In the genomic region with DNA sequence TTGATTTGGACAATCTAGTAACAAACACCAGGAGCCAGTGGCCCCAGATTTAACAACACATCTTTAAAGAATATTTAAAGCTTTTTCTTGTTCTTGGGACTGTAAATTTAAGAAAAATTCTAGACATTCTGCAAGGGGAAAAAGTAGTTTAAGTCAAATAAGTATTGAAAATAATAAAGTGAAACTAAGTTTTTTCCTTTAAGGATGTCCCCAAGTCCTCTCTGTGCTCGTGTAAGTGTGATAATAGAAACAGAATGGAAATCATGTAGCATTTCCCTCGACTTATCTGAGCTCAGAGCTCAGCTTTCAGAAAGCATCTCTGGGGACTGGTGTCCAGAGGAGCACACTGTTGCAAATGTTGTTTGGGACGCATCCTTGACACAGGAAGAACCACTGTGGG, we compare ENCODE assay signal across 21 mouse cellular contexts. TPM values are rescaled to one million over a fixed set of nuclear protein-coding genes. Genes with fewer than 3 reads are reported as not detected.
A peak's percentile ranks its signal among the peaks of the same experiment; 100 is the strongest.
DNase-seq lines count a peak whose midpoint lies in the region; TF ChIP-seq lines count a peak whose summit lies in the region.
"Had no signal": no experiment of that assay in that cellular context is flagged by ENCODE, and none has a peak within 500 bp of the region (broad histone marks: within the 10 kb centered on the region; RNA-seq: fewer than 3 reads in every experiment).

No protein-coding gene starts in this region.

- TF ChIP-seq CTCF in CH12.LX (conservative IDR thresholded peaks at IDR 0.05 in 1 of 2, IDR thresholded peaks at IDR 0.05 in 1 of 2; ENCODE audit: low read depth in 2 of 2, low read length in 2 of 2), result no peak

- H3K9me3 ChIP-seq in CH12.LX (replicated peaks; ENCODE audit: low read length), result peaks cover 5% of the 10 kb centered on the region
- H3K9me3 ChIP-seq: embryonic facial prominence, embryonic 10.5 days; embryonic facial prominence, embryonic 12.5 days; forebrain, embryonic 13.5 days; forebrain, embryonic 15.5 days had no signal

- peaks cover 29 to 76% of the 10 kb centered on the region in 2 experiments for H3K4me1 ChIP-seq in CH12.LX (ENCODE audit: control insufficient read depth in 1 of 2, insufficient read depth in 2 of 2)

- H3K79me2 ChIP-seq in CH12.LX (replicated peaks; ENCODE audit: control insufficient read depth, extremely low read depth, insufficient read depth, poor library complexity, severe bottlenecking), result no peaks in the 10 kb centered on the region

- no peak for TF ChIP-seq POLR2A in CH12.LX (IDR thresholded peaks at IDR 0.05; ENCODE audit: low read depth, low read length)

- dilution Hi-C loops in CH12.LX (cut with MboI; ENCODE audit: extremely low pct_ligation_motif_present, extremely low pct_unique_long_range_greater_than_20kb, low sequenced_read_pairs), result no loop called here

- peak; percentile 61; the same call in 1 of the 2 replicates for TF ChIP-seq EP300 in CH12.LX (IDR thresholded peaks at IDR 0.05; ENCODE audit: low read length)

- no peaks in the 10 kb centered on the region for H3K27me3 ChIP-seq in CH12.LX (replicated peaks)
- H3K27me3 ChIP-seq: embryonic facial prominence, embryonic 12.5 days; forebrain, embryonic 13.5 days; forebrain, embryonic 15.5 days; Patski had no signal

- intact Hi-C loops in heart, postnatal 14 days (cut with DNase I), result no loop called here

- H3K27ac ChIP-seq in CH12.LX (ENCODE audit: insufficient read depth, low read depth), result peak overlapping the region; percentile 42
- H3K27ac ChIP-seq: embryonic facial prominence, embryonic 10.5 days; embryonic facial prominence, embryonic 12.5 days; forebrain, embryonic 13.5 days; forebrain, embryonic 15.5 days had no signal

- no peak for TF ChIP-seq RAD21 in CH12.LX (IDR thresholded peaks at IDR 0.05; ENCODE audit: low read depth, low read length)

- H3K4me3 ChIP-seq in CH12.LX (replicated peaks in 1 of 3; ENCODE audit: low read depth in 2 of 3, low read length in 2 of 3, poor library complexity in 1 of 3), result no peak overlapping the region
- H3K4me3 ChIP-seq: embryonic facial prominence, embryonic 10.5 days; embryonic facial prominence, embryonic 12.5 days; forebrain, embryonic 13.5 days; forebrain, embryonic 15.5 days had no signal

- in situ Hi-C loops in CH12.LX (cut with MboI; ENCODE audit: low pct_ligation_motif_present, low pct_unique_long_range_greater_than_20kb, low sequenced_read_pairs), result no loop called here

- peak; percentile 2 for DNase-seq in heart, postnatal 4 days
- no peak for DNase-seq in heart, postnatal 14 days
- peak; percentile 46 for DNase-seq in testis, postnatal 14 days (ENCODE audit: low spot score)
- DNase-seq in testis, postnatal 10 days (ENCODE audit: low spot score), result no peak
- peak; percentile 38 for DNase-seq in CH12.LX (ENCODE audit: extremely low read depth)
- no peak for DNase-seq in Muller cell, postnatal 12 days (ENCODE audit: inconsistent ontology term)
- DNase-seq: adrenal gland, adult 8-10 months; adrenal gland, postnatal 14 days; adrenal gland, postnatal 36 days; B cell, adult 2 months; cerebellum, adult 11-12 months; cerebellum, adult 2 months; cerebellum, adult 9-10 months; cerebellum, postnatal 10 days; cerebellum, postnatal 25 days; forebrain, postnatal 0 days had no signal

- H3K36me3 ChIP-seq in CH12.LX (replicated peaks in 1 of 2; ENCODE audit: control insufficient read depth in 1 of 2, insufficient read depth in 1 of 2, low read length in 1 of 2), result no peaks in the 10 kb centered on the region
- H3K36me3 ChIP-seq: embryonic facial prominence, embryonic 10.5 days; embryonic facial prominence, embryonic 12.5 days; forebrain, embryonic 15.5 days had no signal

- peak overlapping the region; percentile 27 for H3K9ac ChIP-seq in CH12.LX (ENCODE audit: insufficient read depth, low read depth)
- H3K9ac ChIP-seq: embryonic facial prominence, embryonic 12.5 days; forebrain, embryonic 13.5 days; forebrain, embryonic 15.5 days; forebrain, postnatal 0 days had no signal

- peak overlapping the region; percentile 48; the same call in 1 of the 2 replicates for H3K4me2 ChIP-seq in CH12.LX (ENCODE audit: insufficient read depth, low read depth, poor library complexity, severe bottlenecking)
- H3K4me2 ChIP-seq: embryonic facial prominence, embryonic 12.5 days; forebrain, embryonic 13.5 days; forebrain, embryonic 15.5 days had no signal

TF ChIP-seq in CH12.LX, 34 proteins besides CTCF, POLR2A, EP300 and RAD21:
- TF ChIP-seq ETS1 (conservative IDR thresholded peaks at IDR 0.05; ENCODE audit: low read depth, low read length), result 0 out of 2 replicates have a peak, but pooled peaks have one; percentile 28
- no peak for TF ChIP-seq MAX (IDR thresholded peaks at IDR 0.05; ENCODE audit: low read length)
- 0 out of 2 replicates have a peak, but pooled peaks have one; percentile 31 for TF ChIP-seq IRF4 (IDR thresholded peaks at IDR 0.05; ENCODE audit: low read depth, low read length)
- no peak for TF ChIP-seq ELF1 (IDR thresholded peaks at IDR 0.05; ENCODE audit: low read depth, low read length)
- TF ChIP-seq ZNF384 (IDR thresholded peaks at IDR 0.05; ENCODE audit: low read depth, low read length), result no peak
- TF ChIP-seq MYC (IDR thresholded peaks at IDR 0.05; ENCODE audit: low read depth, low read length), result no peak
- no peak for TF ChIP-seq MXI1 (IDR thresholded peaks at IDR 0.05; ENCODE audit: low read depth, low read length)
- no peak for TF ChIP-seq SIN3A (IDR thresholded peaks at IDR 0.05; ENCODE audit: low read length)
- no peak for TF ChIP-seq ZC3H11A (IDR thresholded peaks at IDR 0.05; ENCODE audit: low read depth, low read length)
- TF ChIP-seq NELFE (IDR thresholded peaks at IDR 0.05; ENCODE audit: low read depth, low read length), result no peak
- TF ChIP-seq JUN (IDR thresholded peaks at IDR 0.05; ENCODE audit: insufficient read depth, low read depth, low read length), result no peak
- TF ChIP-seq USF2 (conservative IDR thresholded peaks at IDR 0.05; ENCODE audit: low read depth, low read length), result no peak
- TF ChIP-seq ZMIZ1 (IDR thresholded peaks at IDR 0.05; ENCODE audit: low read depth, low read length), result no peak
TF ChIP-seq in CH12.LX: peak in this region for 2.

RNA-seq across cellular contexts. Expression of a gene that starts 21.9 kb away (rescaled TPM):
- total RNA-seq in heart, postnatal 4 days (2021), result 10 to 100 TPM; 56.2 to 63.2 TPM
- total RNA-seq in heart, postnatal 14 days (2021), result 10 to 100 TPM; 59.1 to 60.9 TPM
- total RNA-seq in CH12.LX (2012; rRNA removed) (91.3 and 150 TPM in 2 replicates), CH12.LX (2014; rRNA removed) (89.8 and 91.4 TPM in 2 replicates)
- 299 and 312 TPM in 2 replicates for polyA plus RNA-seq in CH12.LX (2012; ENCODE audit: insufficient read length, low read depth)

Comparison
In these comparisons a context has a peak if more than half of its experiments do, and no peak if none do; other contexts are left out.
1. DNase-seq: peak in heart, postnatal 4 days (single experiment), testis, postnatal 14 days (single experiment) and CH12.LX (single experiment); none in heart, postnatal 14 days (0 of 2), testis, postnatal 10 days (single experiment) and Muller cell, postnatal 12 days (single experiment).